Mouse (Mus musculus) cortical plate, adult 2 months (tissue): ENCODE measurements around the gene Herpud2.

ENCODE experiments used
- CTCF ChIP-seq: fragments of 200-500 bp; IDR thresholded peaks from 2 replicates; pipeline ENCODE4 v1.5.1; 2011; ENCODE audit warnings: mild to moderate bottlenecking, control low read depth, low read length; ENCODE audit not compliant: insufficient read depth; ENCODE audit errors: extremely low read depth
- POLR2A ChIP-seq: fragments of 200-500 bp; IDR thresholded peaks from 2 replicates; pipeline ENCODE4 v1.6.1; 2011; ENCODE audit warnings: mild to moderate bottlenecking, low read length, control low read depth; ENCODE audit not compliant: insufficient read depth; ENCODE audit errors: extremely low read depth

GRCm38 (mm10) chr9:25151611-25152241, at the start of gene Herpud2:
- TF ChIP-seq CTCF (no peak), POLR2A (peak; percentile 91)
